Mouse (Mus musculus) ES-Bruce4 (cell line): ENCODE measurements around the gene Wdr5. TPM values are rescaled to one million over a fixed set of nuclear protein-coding genes. Genes with fewer than 3 reads are reported as not detected.

Experiments
- H3K27ac ChIP-seq: 2 replicates; pipeline ENCODE4 v1.5.1; 2012; ENCODE audit warnings: low read length, inconsistent platforms; ENCODE audit not compliant: insufficient read depth
- H3K27me3 ChIP-seq: 2 replicates; pipeline ENCODE4 v1.6.1; 2012; ENCODE audit warnings: mild to moderate bottlenecking, low read length, inconsistent platforms; ENCODE audit not compliant: control insufficient read depth, poor library complexity, insufficient read depth, severe bottlenecking
- H3K36me3 ChIP-seq: 2 replicates; pipeline ENCODE4 v1.6.1; 2012; ENCODE audit warnings: inconsistent platforms, mild to moderate bottlenecking, low read length, moderate library complexity; ENCODE audit not compliant: control insufficient read depth, poor library complexity, insufficient read depth, severe bottlenecking
- H3K4me1 ChIP-seq: one replicate; pipeline ENCODE4 v1.8.1; 2011; ENCODE audit warnings: low read length; ENCODE audit not compliant: control insufficient read depth, insufficient read depth
- H3K4me3 ChIP-seq: 2 replicates; pipeline ENCODE4 v1.5.1; 2011; ENCODE audit warnings: low read depth, mild to moderate bottlenecking, low read length
- H3K9ac ChIP-seq: 2 replicates; pipeline ENCODE4 v1.6.1; 2012; ENCODE audit warnings: low read depth, mild to moderate bottlenecking, inconsistent platforms; ENCODE audit not compliant: poor library complexity, severe bottlenecking
- H3K9me3 ChIP-seq: replicated peaks from 2 replicates; pipeline ENCODE4 v1.6.1; 2012; ENCODE audit warnings: mild to moderate bottlenecking, low read length, inconsistent platforms; ENCODE audit not compliant: control insufficient read depth, poor library complexity, insufficient read depth, severe bottlenecking
- CTCF ChIP-seq: IDR thresholded peaks from one replicate; pipeline ENCODE4 v1.8.1; 2011; ENCODE audit warnings: low read depth, low read length
- EP300 ChIP-seq: IDR thresholded peaks from 2 replicates; pipeline ENCODE4 v1.6.1; 2011; ENCODE audit warnings: low read depth, low read length; ENCODE audit not compliant: insufficient read depth
- POLR2A ChIP-seq: IDR thresholded peaks from one replicate; pipeline ENCODE4 v1.8.1; 2011; ENCODE audit warnings: low read length; ENCODE audit not compliant: insufficient read depth
- polyA plus RNA-seq: library from polyadenylated mRNA; stranded (reverse); fragments of >200 nt; gene quantifications from 2 replicates; pipeline ENCODE4 v1.2.4, GENCODE M21; 2011; ENCODE audit warnings: low read depth; ENCODE audit not compliant: missing spikeins, insufficient read depth, insufficient read length

The Wdr5 gene
- polyA plus RNA-seq, 1 experiment: 103 TPM

- H3K4me1 ChIP-seq: peaks cover 2% of the 10 kb centered on the region
- H3K27me3 ChIP-seq: no peaks in the 10 kb centered on the region
- no peaks in the 10 kb centered on the region for H3K36me3 ChIP-seq
- H3K27ac ChIP-seq: no peak overlapping the region
- H3K4me3 ChIP-seq: no peak overlapping the region
- no peaks in the 10 kb centered on the region for H3K9me3 ChIP-seq
- TF ChIP-seq EP300: no peak
- TF ChIP-seq CTCF: no peak
- no peak for TF ChIP-seq POLR2A
- no peak overlapping the region for H3K9ac ChIP-seq
Measured at GRCm38 (mm10) chr2:27563641-27564148, 48.7 kb downstream of the Wdr5 start.

- TF ChIP-seq CTCF: no peak
- TF ChIP-seq EP300: no peak
- no peak for TF ChIP-seq POLR2A
- peaks cover 2% of the 10 kb centered on the region for H3K4me1 ChIP-seq
- H3K4me3 ChIP-seq: no peak overlapping the region
- no peaks in the 10 kb centered on the region for H3K9me3 ChIP-seq
- no peak overlapping the region for H3K27ac ChIP-seq
- H3K9ac ChIP-seq: no peak overlapping the region
- no peaks in the 10 kb centered on the region for H3K27me3 ChIP-seq
- no peaks in the 10 kb centered on the region for H3K36me3 ChIP-seq
Measured at GRCm38 (mm10) chr2:27564694-27565093, 49.7 kb downstream of the Wdr5 start.

GRCm38 (mm10) chr2:27565316-27566103, 50.6 kb downstream of the Wdr5 start:
- Histone ChIP-seq H3K4me3 (no peak overlapping the region), H3K9ac (no peak overlapping the region), H3K27me3 (no peaks in the 10 kb centered on the region), H3K36me3 (no peaks in the 10 kb centered on the region), H3K9me3 (no peaks in the 10 kb centered on the region), H3K27ac (no peak overlapping the region), H3K4me1 (peaks cover 2% of the 10 kb centered on the region)
- no peak for TF ChIP-seq CTCF
- no peak for TF ChIP-seq EP300
- TF ChIP-seq POLR2A: no peak

- TF ChIP-seq EP300 (no peak), CTCF (no peak), POLR2A (no peak)
- H3K27me3 ChIP-seq: no peaks in the 10 kb centered on the region
- no peaks in the 10 kb centered on the region for H3K9me3 ChIP-seq
- peak overlapping the region; percentile 28; the same call in 1 of the 2 replicates for H3K27ac ChIP-seq
- no peak overlapping the region for H3K9ac ChIP-seq
- no peak overlapping the region for H3K4me3 ChIP-seq
- H3K36me3 ChIP-seq: no peaks in the 10 kb centered on the region
- H3K4me1 ChIP-seq: peaks cover 9% of the 10 kb centered on the region
Measured at GRCm38 (mm10) chr2:27570856-27571255, 55.9 kb downstream of the Wdr5 start.

- no peaks in the 10 kb centered on the region for H3K9me3 ChIP-seq
- peaks cover 9% of the 10 kb centered on the region for H3K4me1 ChIP-seq
- H3K36me3 ChIP-seq: no peaks in the 10 kb centered on the region
- no peak overlapping the region for H3K9ac ChIP-seq
- no peak overlapping the region for H3K4me3 ChIP-seq
- H3K27ac ChIP-seq: peak overlapping the region; percentile 8; the same call in 1 of the 2 replicates
- TF ChIP-seq CTCF: no peak
- no peak for TF ChIP-seq POLR2A
- TF ChIP-seq EP300: no peak; the same call in 1 of the 2 replicates
- H3K27me3 ChIP-seq: no peaks in the 10 kb centered on the region
Measured at GRCm38 (mm10) chr2:27572261-27572793, 57.4 kb downstream of the Wdr5 start.
